Mouse (Mus musculus) embryonic fibroblast, embryonic 13.5 days (primary cell): ENCODE data around the gene Sept8.

Experiments
- CTCF ChIP-seq: IDR thresholded peaks from 2 replicates; pipeline ENCODE4 v1.5.1; 2011; ENCODE audit warnings: mild to moderate bottlenecking, control low read depth, low read length, moderate library complexity, borderline replicate concordance; ENCODE audit not compliant: insufficient read depth
- POLR2A ChIP-seq: IDR thresholded peaks from 2 replicates; pipeline ENCODE4 v1.6.1; 2011; ENCODE audit warnings: low read depth, mild to moderate bottlenecking, control low read depth, low read length, moderate library complexity

DNA sequence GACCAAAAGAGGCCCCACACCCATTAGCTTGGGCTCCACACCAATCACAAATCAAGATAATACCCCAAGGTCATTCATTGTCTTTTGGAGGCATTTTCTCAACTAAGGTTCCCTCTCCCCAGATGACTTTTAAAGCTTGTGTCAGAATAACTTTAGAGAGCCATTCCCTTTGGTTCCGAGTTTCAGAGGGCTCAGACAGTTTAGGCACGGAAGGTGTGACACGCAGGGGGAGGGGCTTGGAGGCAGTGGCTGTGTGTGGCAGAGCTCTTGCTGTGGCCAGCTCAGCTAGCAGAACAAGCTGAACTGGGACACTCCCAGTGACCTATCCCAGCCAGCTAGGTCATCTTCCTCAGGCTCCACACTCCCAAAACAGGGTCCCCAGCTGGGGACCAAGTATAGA, 10.5 kb upstream of the Sept8 start:
- no peak for TF ChIP-seq CTCF
- TF ChIP-seq POLR2A: no peak
